Mouse (Mus musculus): ENCODE measurements around the gene Tenm1. TPM values are rescaled to one million over a fixed set of nuclear protein-coding genes. Genes with fewer than 3 reads are reported as not detected.

Tenm1 gene
- total RNA-seq, 4 experiments from 2014 or later, result not detected

- no peak for DNase-seq (ENCODE audit: low spot score in 2 of 2)
Observed at GRCm38 (mm10) chrX:42861731-42862130, 567.2 kb downstream of the Tenm1 start.

- no peak for DNase-seq (ENCODE audit: low spot score in 2 of 2)
Observed at GRCm38 (mm10) chrX:42781566-42781965, 647.4 kb downstream of the Tenm1 start.

DNA sequence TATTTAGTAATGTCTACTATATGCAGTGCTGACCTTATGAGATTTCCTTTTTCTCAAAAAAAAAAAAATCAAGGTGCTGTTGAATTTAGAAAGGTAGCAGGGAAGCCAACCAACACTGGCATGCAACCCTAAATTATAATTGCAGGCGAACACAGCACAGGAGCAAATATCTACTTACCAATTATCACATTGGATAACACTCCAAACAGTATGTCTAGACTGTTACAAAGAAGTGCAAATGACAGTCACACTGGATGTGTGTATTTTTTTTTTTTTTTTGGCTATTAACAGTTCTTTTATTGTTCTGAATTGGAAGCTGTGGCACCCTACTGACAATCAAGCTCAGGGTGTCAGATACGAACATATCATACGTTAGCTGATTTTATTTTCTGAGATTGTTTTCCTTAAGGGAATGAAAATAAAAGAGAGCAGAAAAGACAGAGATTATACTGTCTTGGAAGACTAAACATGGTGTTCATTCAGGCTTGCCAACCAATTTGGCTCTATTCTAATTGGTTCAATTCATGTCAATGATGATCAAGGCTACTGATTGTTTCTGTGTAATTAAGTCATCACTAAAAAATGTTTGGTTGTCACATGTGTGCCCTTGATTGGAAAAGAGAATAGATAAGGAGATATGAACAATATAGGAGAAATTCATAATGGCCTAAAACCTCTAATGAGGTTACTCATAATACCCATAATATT, 710.7 kb downstream of the Tenm1 start:
- no peak for DNase-seq (ENCODE audit: low spot score in 2 of 2)

DNA sequence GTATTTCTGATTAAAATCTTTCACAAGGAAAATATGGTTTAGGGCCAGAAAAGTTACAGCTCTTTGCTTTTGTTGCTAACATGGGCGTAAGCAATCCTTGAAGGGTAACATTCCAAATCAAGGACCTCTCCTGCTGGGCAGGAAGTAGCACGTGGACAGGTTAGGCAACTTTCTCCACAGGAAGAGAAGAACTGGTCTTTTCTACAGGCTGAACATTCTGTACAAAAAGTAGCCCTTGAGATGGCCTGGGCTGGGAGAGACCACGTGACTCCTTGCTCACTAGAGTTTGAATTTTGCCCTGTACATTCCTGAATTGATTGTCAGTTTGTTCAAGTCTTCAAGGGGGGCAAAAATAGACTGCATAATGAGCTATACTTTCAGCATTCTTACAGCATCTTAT, 728.6 kb downstream of the Tenm1 start:
- no peak for DNase-seq (ENCODE audit: low spot score in 2 of 2)

GRCm38 (mm10) chrX:42647131-42647530, 781.8 kb downstream of the Tenm1 start:
- no peak for DNase-seq (ENCODE audit: low spot score in 2 of 2)

GRCm38 (mm10) chrX:42580521-42580920, 848.4 kb downstream of the Tenm1 start:
- no peak for DNase-seq (ENCODE audit: low spot score in 2 of 2)

DNA sequence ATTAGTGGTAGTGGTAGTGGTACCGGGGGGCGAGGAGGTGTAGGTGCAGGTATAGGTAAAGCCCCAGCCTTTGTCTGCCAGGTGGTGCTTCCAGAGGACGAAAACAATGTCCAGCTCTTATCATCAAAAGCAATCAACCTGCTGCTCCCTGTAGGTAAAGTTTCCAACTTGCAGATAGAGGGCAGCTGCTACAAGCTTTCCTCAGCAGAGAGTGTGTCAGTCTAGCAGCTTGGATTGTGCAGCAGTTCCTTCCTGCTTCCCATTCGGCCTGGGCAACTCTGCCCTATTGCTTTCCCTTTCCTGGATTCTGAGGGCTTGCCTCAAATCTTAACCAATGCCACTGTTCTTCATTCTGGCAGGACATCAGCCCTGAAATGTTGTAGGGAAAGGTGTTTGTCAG, 870.2 kb downstream of the Tenm1 start:
- DNase-seq (ENCODE audit: low spot score in 2 of 2), result no peak

GRCm38 (mm10) chrX:42557284-42557683, 871.6 kb downstream of the Tenm1 start:
- DNase-seq (ENCODE audit: low spot score in 2 of 2), result no peak

- DNase-seq (ENCODE audit: low spot score in 2 of 2), result no peak
Observed at GRCm38 (mm10) chrX:42548513-42548912, 880.4 kb downstream of the Tenm1 start.

- DNase-seq (ENCODE audit: low spot score in 2 of 2), result no peak
Observed at GRCm38 (mm10) chrX:42545076-42545475, 883.9 kb downstream of the Tenm1 start.

- DNase-seq (ENCODE audit: low spot score in 2 of 2), result peak; percentile 5 to 11
Observed at GRCm38 (mm10) chrX:42540756-42541053, 888.2 kb downstream of the Tenm1 start.

DNA sequence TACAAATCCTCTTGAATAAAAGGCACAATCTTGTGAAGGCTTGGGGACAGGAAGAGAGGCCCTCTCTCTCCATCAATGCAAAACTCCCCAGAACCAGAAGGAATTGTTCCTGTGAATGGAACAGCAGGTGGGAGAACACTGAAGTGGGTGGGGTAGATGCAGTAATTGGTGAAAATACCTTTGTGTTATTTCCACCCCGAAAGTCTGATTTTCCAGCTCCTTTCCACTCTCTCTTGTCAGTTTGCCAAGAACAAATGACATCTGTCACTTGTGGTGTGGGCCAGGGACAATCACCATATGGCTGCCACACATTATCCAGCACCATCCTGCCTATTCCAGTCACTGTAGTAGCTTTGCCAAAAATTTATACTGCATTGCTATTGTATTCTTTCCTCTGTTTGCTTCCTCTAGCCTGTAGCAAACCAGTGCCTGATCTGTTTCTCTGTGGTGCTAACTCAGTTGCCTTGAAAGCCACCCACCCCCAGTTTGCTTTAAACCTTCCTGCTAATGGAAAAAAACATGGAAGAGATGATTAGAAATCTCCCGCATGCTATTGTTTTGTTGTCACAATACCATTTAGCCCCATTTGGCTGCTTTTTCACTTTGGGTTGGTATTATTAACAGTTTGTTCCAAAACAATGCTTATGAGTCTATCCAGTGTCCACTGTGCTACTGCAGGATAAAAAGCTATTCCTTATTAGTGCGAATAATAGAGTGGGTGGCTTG, 888.7 kb downstream of the Tenm1 start:
- no peak for DNase-seq (ENCODE audit: low spot score in 2 of 2)

DNA sequence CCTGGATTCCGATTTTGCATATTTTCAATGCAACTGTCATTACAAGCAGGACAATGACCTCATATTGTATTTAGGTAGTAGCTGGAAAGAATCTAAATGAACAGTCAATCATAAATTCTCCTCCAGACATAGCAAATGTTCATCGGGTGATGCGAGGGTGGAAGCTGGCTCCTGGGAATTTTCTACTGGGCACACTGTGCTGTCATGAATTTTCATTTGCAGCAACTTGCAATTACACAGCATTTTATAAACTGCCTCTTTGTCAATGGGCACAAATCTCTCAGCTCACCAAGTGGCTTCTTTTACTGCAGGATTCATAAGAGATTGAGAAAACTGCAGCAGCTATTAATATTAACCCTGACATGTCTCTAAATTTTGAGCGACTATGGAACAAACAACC, 898.2 kb downstream of the Tenm1 start:
- no peak for DNase-seq (ENCODE audit: low spot score in 2 of 2)

GRCm38 (mm10) chrX:42522868-42523267, 906.1 kb downstream of the Tenm1 start:
- DNase-seq (ENCODE audit: low spot score in 2 of 2), result no peak

- no peak for DNase-seq (ENCODE audit: low spot score in 2 of 2)
Observed at GRCm38 (mm10) chrX:42512567-42512966, 916.4 kb downstream of the Tenm1 start.

GRCm38 (mm10) chrX:42511105-42511504, 917.8 kb downstream of the Tenm1 start:
- DNase-seq (ENCODE audit: low spot score in 2 of 2), result no peak

DNA sequence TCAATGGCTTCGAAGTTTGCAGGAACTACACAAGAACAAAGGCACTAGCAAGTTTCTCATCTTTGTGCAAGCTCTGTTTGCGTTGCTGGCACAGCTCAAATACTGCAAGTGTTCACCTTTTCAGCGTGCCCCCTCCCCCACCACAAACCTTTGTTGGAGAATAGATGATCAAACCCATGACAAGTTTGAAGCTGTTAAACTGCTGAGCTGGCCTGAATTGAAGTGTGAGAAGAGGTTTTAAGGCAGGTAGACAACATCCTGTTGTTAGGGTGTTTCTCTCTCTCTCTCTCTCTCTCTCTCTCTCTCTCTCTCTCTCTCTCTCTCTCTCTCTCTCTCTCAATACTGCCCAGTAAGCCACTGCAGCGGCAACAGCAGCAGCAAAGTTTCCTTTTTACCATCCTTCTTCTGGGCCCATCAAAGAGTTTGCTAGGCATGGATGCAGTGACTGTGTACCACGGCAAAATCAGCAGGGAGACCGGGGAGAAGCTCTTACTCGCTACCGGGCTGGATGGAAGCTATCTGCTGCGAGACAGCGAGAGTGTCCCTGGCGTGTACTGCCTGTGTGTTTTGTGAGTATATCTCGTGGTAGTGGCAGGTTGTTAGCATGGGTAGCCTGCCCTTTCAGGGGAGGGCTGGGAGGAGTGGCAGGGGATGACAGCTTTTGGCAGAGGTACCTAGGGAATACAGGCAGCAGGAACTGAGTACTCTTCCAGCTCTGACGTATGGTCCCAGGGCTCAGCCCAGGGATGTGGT, 926.5 kb downstream of the Tenm1 start, which contains the start of gene Sh2d1a:
Gene Sh2d1a, plus strand, starts transcription at position 163 of the 753 bp plus-strand sequence.
- DNase-seq (ENCODE audit: low spot score in 2 of 2), result no peak

GRCm38 (mm10) chrX:42500538-42500937, 928.4 kb downstream of the Tenm1 start:
- no peak for DNase-seq (ENCODE audit: low spot score in 2 of 2)

- DNase-seq (ENCODE audit: low spot score in 2 of 2), result no peak
Observed at GRCm38 (mm10) chrX:42490336-42490735, 938.6 kb downstream of the Tenm1 start.

DNA sequence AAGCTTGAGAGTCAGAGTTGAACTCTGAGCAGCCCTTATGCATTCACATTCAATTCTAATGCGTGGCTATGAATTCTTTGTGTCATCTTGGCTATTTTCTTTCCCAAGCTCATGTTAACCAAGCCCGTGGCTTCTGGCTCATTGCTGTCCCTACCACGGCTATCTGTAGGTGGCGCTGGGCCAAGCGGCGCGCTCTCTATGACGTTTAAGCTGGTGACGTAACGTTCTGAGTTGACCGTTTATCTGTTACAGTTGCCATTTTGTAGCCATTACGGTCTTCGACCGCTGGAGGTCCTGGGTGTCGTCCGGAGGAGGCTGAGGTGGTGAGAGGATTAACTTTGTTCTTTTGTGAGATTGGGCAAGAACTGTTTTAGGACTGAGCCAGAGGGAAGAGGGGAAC, 939.5 kb downstream of the Tenm1 start, which contains the start of gene Tex13c2:
Gene Tex13c2, plus strand, starts transcription at position 246 of the 400 bp plus-strand sequence.
- no peak for DNase-seq (ENCODE audit: low spot score in 2 of 2)

All from gastrocnemius, adult 8-10 months (tissue).